Mouse (Mus musculus) heart, embryonic 14.5 days (tissue): Measurements from ENCODE around the gene Tpx2. TPM values are rescaled to one million over a fixed set of nuclear protein-coding genes. Genes with fewer than 3 reads are reported as not detected.
A peak's percentile ranks its signal among the peaks of the same experiment; 100 is the strongest.

Experiments used
- ATAC-seq: fragments of 200-750 bp; cut with Nextera tagmentation; 2 replicates; pipeline ENCODE4 v1.8.0; 2017; ENCODE audit warnings: low read depth, moderate TSS enrichment; ENCODE audit not compliant: insufficient number of reproducible peaks, insufficient read depth, low FRiP score
- H3K27ac ChIP-seq, 2 experiments: fragments of 200-500 bp in 1 of 2; fragments of 300-500 bp in 1 of 2; sonication (generic) in 1 of 2; replicated peaks in 1 of 2; 2 replicates each; pipeline ENCODE4 v1.5.1; 2012 to 2014; ENCODE audit warnings: low read depth in 2 of 2, low read length in 2 of 2, control low read depth in 1 of 2, mild to moderate bottlenecking in 1 of 2, mixed read lengths in 1 of 2; ENCODE audit not compliant: control insufficient read depth in 1 of 2, insufficient read depth in 1 of 2
- H3K27me3 ChIP-seq: fragments of 300-500 bp; sonication (generic); 2 replicates; pipeline ENCODE4 v1.6.1; 2014; ENCODE audit warnings: mild to moderate bottlenecking, low read length, control low read depth; ENCODE audit not compliant: control insufficient read depth, insufficient read depth
- H3K36me3 ChIP-seq: fragments of 300-500 bp; sonication (generic); 2 replicates; pipeline ENCODE4 v1.6.1; 2014; ENCODE audit warnings: mild to moderate bottlenecking, control low read depth, low read length, mixed read lengths; ENCODE audit not compliant: control insufficient read depth, insufficient read depth
- H3K4me1 ChIP-seq, 2 experiments: fragments of 200-500 bp in 1 of 2; fragments of 300-500 bp in 1 of 2; sonication (generic) in 1 of 2; 2 replicates each; pipeline ENCODE4 v1.6.1; 2012 to 2014; ENCODE audit warnings: low read length in 2 of 2, control low read depth in 1 of 2, mixed read lengths in 1 of 2; ENCODE audit not compliant: control insufficient read depth in 2 of 2, insufficient read depth in 2 of 2
- H3K4me2 ChIP-seq: fragments of 300-500 bp; sonication (generic); 2 replicates; pipeline ENCODE4 v1.6.1; 2014; ENCODE audit warnings: mild to moderate bottlenecking, low read length
- H3K4me3 ChIP-seq, 2 experiments: fragments of 200-500 bp in 1 of 2; fragments of 300-500 bp in 1 of 2; sonication (generic) in 1 of 2; 2 replicates each; pipeline ENCODE4 v1.5.1; 2012 to 2014; ENCODE audit warnings: low read length in 2 of 2, mild to moderate bottlenecking in 2 of 2, control low read depth in 1 of 2, low read depth in 1 of 2, moderate library complexity in 1 of 2; ENCODE audit not compliant: control insufficient read depth in 1 of 2, insufficient read depth in 1 of 2
- H3K9ac ChIP-seq: fragments of 300-500 bp; sonication (generic); 2 replicates; pipeline ENCODE4 v1.6.1; 2014; ENCODE audit warnings: mild to moderate bottlenecking, low read length
- H3K9me3 ChIP-seq: fragments of 300-500 bp; sonication (generic); 2 replicates; pipeline ENCODE4 v1.6.1; 2016; ENCODE audit warnings: low read length, control low read depth; ENCODE audit not compliant: control insufficient read depth
- WGBS: fragments of 180-500 bp; shearing (Covaris S2); extraction: QIAGEN DNeasy Blood & Tissue Kit; methylation state at CpG from one replicate; pipeline ENCODE4 v1.1.7; 2014; 5-methylcytosine and 5-hydroxymethylcytosine counted together
- polyA plus RNA-seq: library from polyadenylated mRNA; unstranded; fragments of >200 nt; fragmentation: Nextera tagmentation; extraction: Ambion mirVana; gene quantifications from 2 replicates; pipeline ENCODE4 v1.2.1, GENCODE M21; 2014

Tpx2 gene
- polyA plus RNA-seq, 1 experiment from 2014 or later, result 60.8 TPM

- peaks cover 1 to 3% of the 10 kb centered on the region in 2 experiments for H3K4me1 ChIP-seq
- no peak overlapping the region for H3K27ac ChIP-seq
- WGBS, result 85% methylated on average over 6 of the region's 6 CpGs
- H3K4me3 ChIP-seq, result no peak overlapping the region
- H3K9ac ChIP-seq, result no peak overlapping the region
- no peak overlapping the region for H3K4me2 ChIP-seq
- no peaks in the 10 kb centered on the region for H3K9me3 ChIP-seq
- ATAC-seq, result no peak
- peaks cover 31% of the 10 kb centered on the region for H3K36me3 ChIP-seq
- no peaks in the 10 kb centered on the region for H3K27me3 ChIP-seq
Measured at GRCm38 (mm10) chr2:152899011-152899410, 51.2 kb downstream of the Tpx2 start.

GRCm38 (mm10) chr2:152901296-152901695 lies 53.5 kb downstream of the Tpx2 start:
- H3K4me1 ChIP-seq, result peaks cover 22 to 24% of the 10 kb centered on the region in 2 experiments
- H3K4me3 ChIP-seq, result no peak overlapping the region
- no peak overlapping the region for H3K9ac ChIP-seq
- H3K27ac ChIP-seq, result no peak overlapping the region
- ATAC-seq, result no peak
- 91% methylated on average over 15 of the region's 15 CpGs for WGBS
- no peaks in the 10 kb centered on the region for H3K9me3 ChIP-seq
- H3K4me2 ChIP-seq, result no peak overlapping the region
- H3K36me3 ChIP-seq, result peaks cover 8% of the 10 kb centered on the region; the same call in 1 of the 2 replicates
- no peaks in the 10 kb centered on the region for H3K27me3 ChIP-seq

GRCm38 (mm10) chr2:152902658-152903057 lies 54.9 kb downstream of the Tpx2 start:
- H3K27ac ChIP-seq, result no peak overlapping the region
- H3K4me3 ChIP-seq, result no peak overlapping the region
- 58% methylated on average over 3 of the region's 3 CpGs for WGBS
- peaks cover 33 to 35% of the 10 kb centered on the region in 2 experiments for H3K4me1 ChIP-seq
- no peak overlapping the region for H3K4me2 ChIP-seq
- no peaks in the 10 kb centered on the region for H3K27me3 ChIP-seq
- H3K36me3 ChIP-seq, result 0 out of 2 replicates have a peak, but pooled peaks cover 7% of the 10 kb centered on the region
- ATAC-seq, result no peak
- H3K9ac ChIP-seq, result no peak overlapping the region
- H3K9me3 ChIP-seq, result no peaks in the 10 kb centered on the region

GRCm38 (mm10) chr2:152903586-152903985 lies 55.8 kb downstream of the Tpx2 start:
- Histone ChIP-seq H3K27ac (no peak overlapping the region; a peak in 1 of 4 replicates), H3K27me3 (no peaks in the 10 kb centered on the region)

GRCm38 (mm10) chr2:152904127-152904643 lies 56.4 kb downstream of the Tpx2 start:
- Histone ChIP-seq H3K4me2 (no peak overlapping the region), H3K36me3 (no peaks in the 10 kb centered on the region), H3K4me1 (peaks cover 33 to 35% of the 10 kb centered on the region in 2 experiments), H3K27ac (peak overlapping the region in 1 of 2 experiments; percentile 28; a peak in 2 of 4 replicates), H3K4me3 (no peak overlapping the region), H3K9ac (no peak overlapping the region), H3K9me3 (no peaks in the 10 kb centered on the region), H3K27me3 (no peaks in the 10 kb centered on the region)
- 51% methylated on average over 5 of the region's 5 CpGs for WGBS
- ATAC-seq, result no peak

More at GRCm38 (mm10) chr2:152903586-152903985, 55.8 kb downstream of the Tpx2 start:
- Histone ChIP-seq H3K4me2 (no peak overlapping the region), H3K4me1 (peaks cover 33 to 35% of the 10 kb centered on the region in 2 experiments), H3K9ac (no peak overlapping the region), H3K9me3 (no peaks in the 10 kb centered on the region), H3K4me3 (no peak overlapping the region), H3K36me3 (0 out of 2 replicates have a peak, but pooled peaks cover 5% of the 10 kb centered on the region)
- no peak for ATAC-seq
- WGBS, result 78% methylated on average over 4 of the region's 4 CpGs

GRCm38 (mm10) chr2:152905036-152905829 lies 57.5 kb downstream of the Tpx2 start:
- Histone ChIP-seq H3K4me1 (peaks cover 33 to 35% of the 10 kb centered on the region in 2 experiments), H3K27me3 (peaks cover 4% of the 10 kb centered on the region), H3K27ac (peak overlapping the region; percentile 92 to 96), H3K9ac (peak overlapping the region; percentile 48; the same call in 1 of the 2 replicates), H3K4me3 (no peak overlapping the region), H3K36me3 (no peaks in the 10 kb centered on the region), H3K9me3 (no peaks in the 10 kb centered on the region), H3K4me2 (peak overlapping the region; percentile 40)
- 28% methylated on average over 11 of the region's 11 CpGs for WGBS
- ATAC-seq, result peak; percentile 44

- Histone ChIP-seq H3K27ac (peak overlapping the region; percentile 23 to 92; a peak in 2 of 4 replicates), H3K4me1 (peaks cover 33 to 35% of the 10 kb centered on the region in 2 experiments)
Measured at GRCm38 (mm10) chr2:152906274-152907037, 58.7 kb downstream of the Tpx2 start.

More at GRCm38 (mm10) chr2:152906274-152907037, 58.7 kb downstream of the Tpx2 start:
- Histone ChIP-seq H3K27me3 (peaks cover 16% of the 10 kb centered on the region), H3K4me2 (no peak overlapping the region), H3K4me3 (no peak overlapping the region), H3K9me3 (no peaks in the 10 kb centered on the region), H3K36me3 (no peaks in the 10 kb centered on the region), H3K9ac (no peak overlapping the region)
- WGBS, result 44% methylated on average over 9 of the region's 9 CpGs
- no peak for ATAC-seq
